Mouse (Mus musculus) forebrain, embryonic 13.5 days (tissue): Measurements from ENCODE around the gene Bbc3. TPM values are rescaled to one million over a fixed set of nuclear protein-coding genes. Genes with fewer than 3 reads are reported as not detected.
"Not testable (repeated sequence)": the region's sequence is repeated elsewhere in the genome, so short reads cannot be mapped to it uniquely, and the experiment has no call there.

Experiments
- ATAC-seq: fragments of 200-750 bp; cut with Nextera tagmentation; 2 replicates; pipeline ENCODE4 v1.8.0; 2017
- H3K27ac ChIP-seq: fragments of 300-500 bp; sonication (generic); 2 replicates; pipeline ENCODE4 v1.5.1; 2015; ENCODE audit warnings: inconsistent platforms, mild to moderate bottlenecking, moderate library complexity
- H3K27me3 ChIP-seq: fragments of 300-500 bp; sonication (generic); 2 replicates; pipeline ENCODE4 v1.6.1; 2015; ENCODE audit warnings: mild to moderate bottlenecking, inconsistent platforms
- H3K36me3 ChIP-seq: fragments of 300-500 bp; sonication (generic); 2 replicates; pipeline ENCODE4 v1.6.1; 2015; ENCODE audit warnings: mild to moderate bottlenecking, inconsistent platforms; ENCODE audit not compliant: poor library complexity, severe bottlenecking
- H3K4me1 ChIP-seq: fragments of 300-500 bp; sonication (generic); 2 replicates; pipeline ENCODE4 v1.6.1; 2015; ENCODE audit warnings: inconsistent platforms
- H3K4me2 ChIP-seq: fragments of 300-500 bp; sonication (generic); 2 replicates; pipeline ENCODE4 v1.6.1; 2015; ENCODE audit warnings: inconsistent platforms, mild to moderate bottlenecking, moderate library complexity
- H3K4me3 ChIP-seq: fragments of 300-500 bp; sonication (generic); 2 replicates; pipeline ENCODE4 v1.5.1; 2015; ENCODE audit warnings: mild to moderate bottlenecking, inconsistent platforms
- H3K9ac ChIP-seq: fragments of 300-500 bp; sonication (generic); 2 replicates; pipeline ENCODE4 v1.6.1; 2015; ENCODE audit warnings: mild to moderate bottlenecking, inconsistent platforms
- H3K9me3 ChIP-seq: fragments of 300-500 bp; sonication (generic); replicated peaks from 2 replicates; pipeline ENCODE4 v1.6.1; 2016; ENCODE audit warnings: inconsistent platforms
- WGBS: fragments of 180-500 bp; shearing (Covaris S2); methylation state at CpG from one replicate; pipeline ENCODE4 v1.1.7; 2015; 5-methylcytosine and 5-hydroxymethylcytosine counted together
- polyA plus RNA-seq: library from polyadenylated mRNA; unstranded; fragments of >200 nt; fragmentation: Nextera tagmentation; extraction: Ambion mirVana; gene quantifications from 2 replicates; pipeline ENCODE4 v1.2.1, GENCODE M21; 2015

The Bbc3 gene
- polyA plus RNA-seq, result 10.0 and 12.2 TPM in 2 replicates

DNA sequence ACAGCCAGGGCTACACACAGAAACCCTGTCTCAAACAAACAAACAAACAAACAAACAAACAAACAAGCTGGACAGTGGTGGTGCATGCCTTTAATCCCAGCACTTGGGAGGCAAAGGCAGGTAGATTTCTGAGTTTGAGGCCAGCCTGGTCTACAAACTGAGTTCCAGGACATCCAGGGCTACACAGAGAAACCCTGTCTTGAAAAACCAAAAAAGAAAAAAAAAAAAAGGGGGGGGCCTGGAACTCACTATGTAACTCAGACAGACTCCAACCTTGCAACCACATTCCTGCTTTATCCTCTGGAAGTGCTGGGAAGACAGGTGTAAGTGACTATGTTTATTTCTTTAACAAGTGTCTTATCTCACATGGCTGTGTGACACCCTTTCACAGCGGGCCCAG lies at the start of gene Bbc3:
Bbc3 (plus strand) TSS at position 301 of the 400 bp plus-strand sequence.
- H3K9me3 ChIP-seq, H3K36me3 ChIP-seq, ATAC-seq, H3K27ac ChIP-seq: not testable (repeated sequence)
- peak within 1 kb of the TSS; percentile 71 for H3K9ac ChIP-seq
- peak within 1 kb of the TSS; percentile 70 for H3K4me3 ChIP-seq
- H3K4me1 ChIP-seq, result peaks cover 44% of the 10 kb centered on the region
- WGBS, result 70% methylated on average over 1 of the region's 1 CpGs
- H3K4me2 ChIP-seq, result peak within 1 kb of the TSS; percentile 97
- peaks cover 23% of the 10 kb centered on the region for H3K27me3 ChIP-seq

DNA sequence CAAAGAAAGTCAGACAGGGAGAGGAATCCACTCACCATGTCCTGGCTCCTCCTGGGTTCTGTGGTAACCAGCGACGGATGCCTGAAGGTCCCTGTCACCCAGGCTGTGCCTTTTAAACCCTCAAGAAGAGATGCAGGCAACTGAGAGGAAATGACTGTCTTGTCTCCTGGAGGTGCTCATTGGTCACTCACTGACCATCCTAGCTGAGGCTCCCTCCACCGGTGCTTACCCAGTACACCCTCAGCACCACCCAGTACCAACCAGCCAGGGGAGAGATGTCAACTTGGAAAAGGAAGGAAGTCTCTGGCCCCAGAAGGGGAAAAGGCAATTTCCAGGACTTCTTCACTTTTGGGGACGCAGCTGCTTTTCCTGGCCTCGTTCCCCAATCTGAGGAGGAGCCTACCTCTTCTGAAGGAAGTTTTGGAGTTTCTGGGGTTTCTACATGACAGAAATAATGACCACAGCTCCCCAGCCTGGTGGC lies 49.0 kb upstream of the Bbc3 start, which contains the start of gene C5ar1:
C5ar1 (minus strand) TSS at position 431 of the 481 bp plus-strand sequence.
- Histone ChIP-seq H3K4me1 (no peaks in the 10 kb centered on the region), H3K27me3 (no peaks in the 10 kb centered on the region), H3K27ac (no peak within 1 kb of the TSS), H3K4me2 (no peak within 1 kb of the TSS), H3K9ac (no peak within 1 kb of the TSS), H3K9me3 (0 out of 2 replicates have a peak, but pooled peaks cover 4% of the 10 kb centered on the region), H3K36me3 (no peaks in the 10 kb centered on the region), H3K4me3 (no peak within 1 kb of the TSS)
- WGBS, result 93% methylated on average over 5 of the region's 5 CpGs
- ATAC-seq, result no peak

DNA sequence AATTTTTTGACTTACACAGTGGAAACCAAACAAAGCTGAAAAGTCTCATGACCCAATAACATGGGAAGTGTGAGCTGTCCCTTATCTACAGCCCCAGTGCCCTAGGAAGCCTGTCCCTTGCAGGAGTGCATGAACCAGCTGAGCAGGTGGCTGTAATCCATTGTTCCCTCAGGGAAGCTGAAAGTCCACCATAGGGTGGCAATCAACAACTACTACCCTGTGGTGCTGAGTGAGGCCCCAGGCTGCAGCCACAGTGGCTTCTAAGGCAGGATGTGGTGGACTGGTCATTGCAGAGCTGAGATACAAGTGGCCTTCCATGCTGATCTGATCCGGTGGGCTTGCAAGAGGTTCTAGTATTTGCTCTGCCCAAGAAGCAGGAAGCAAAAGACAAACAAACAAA lies 47.1 kb upstream of the Bbc3 start:
- H3K36me3 ChIP-seq, result no peaks in the 10 kb centered on the region
- no peak overlapping the region for H3K4me3 ChIP-seq
- H3K9ac ChIP-seq, result no peak overlapping the region
- H3K27me3 ChIP-seq, result no peaks in the 10 kb centered on the region
- no peak overlapping the region for H3K4me2 ChIP-seq
- ATAC-seq, result no peak
- no peak overlapping the region for H3K27ac ChIP-seq
- 68% methylated on average over 1 of the region's 1 CpGs for WGBS
- H3K4me1 ChIP-seq, result no peaks in the 10 kb centered on the region
- H3K9me3 ChIP-seq, result peaks cover 19% of the 10 kb centered on the region; the same call in 1 of the 2 replicates

DNA sequence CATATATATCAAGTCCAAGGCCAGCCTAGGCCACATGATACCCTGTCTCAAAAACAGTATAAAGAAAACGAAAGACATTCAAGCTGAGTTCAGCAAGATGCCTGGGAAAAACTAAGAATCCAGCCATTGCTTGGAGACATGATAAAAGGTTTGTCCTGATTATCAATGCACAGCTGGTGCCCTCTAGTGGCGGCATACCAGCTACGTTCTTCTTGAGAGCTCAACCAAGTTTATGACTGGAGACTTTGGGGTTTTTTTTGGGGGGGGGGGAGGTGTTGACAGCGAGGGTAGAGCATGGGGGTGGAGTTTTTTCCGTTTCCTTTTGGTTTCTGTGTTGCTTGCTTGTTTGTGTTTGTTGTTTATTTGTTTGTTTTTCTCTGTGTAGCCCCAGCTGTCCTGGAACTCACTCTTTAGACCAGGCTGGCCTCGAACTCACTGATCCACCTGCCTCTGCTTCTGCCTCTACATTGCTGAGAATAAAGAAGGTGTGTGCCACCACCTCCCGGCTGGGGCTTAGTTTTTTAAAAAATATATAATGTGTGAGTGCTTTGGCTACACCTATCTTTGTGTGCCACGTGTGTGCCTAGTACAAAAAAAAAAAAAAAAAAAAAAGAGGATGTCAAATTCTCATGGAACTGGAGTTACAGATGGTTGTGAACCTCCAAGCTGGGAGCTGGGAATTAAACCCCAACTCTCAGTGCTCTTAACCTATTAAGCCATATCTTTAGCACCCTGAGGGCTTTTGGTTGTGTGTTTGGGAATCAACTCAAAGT lies 45.0 kb upstream of the Bbc3 start:
- WGBS, result 27% methylated on average over 8 of the region's 8 CpGs
- Histone ChIP-seq H3K9ac (no peak overlapping the region), H3K27ac (no peak overlapping the region), H3K4me2 (no peak overlapping the region), H3K27me3 (no peaks in the 10 kb centered on the region), H3K4me1 (no peaks in the 10 kb centered on the region), H3K9me3 (peaks cover 20% of the 10 kb centered on the region; the same call in 1 of the 2 replicates), H3K4me3 (no peak overlapping the region), H3K36me3 (no peaks in the 10 kb centered on the region)
- no peak for ATAC-seq

DNA sequence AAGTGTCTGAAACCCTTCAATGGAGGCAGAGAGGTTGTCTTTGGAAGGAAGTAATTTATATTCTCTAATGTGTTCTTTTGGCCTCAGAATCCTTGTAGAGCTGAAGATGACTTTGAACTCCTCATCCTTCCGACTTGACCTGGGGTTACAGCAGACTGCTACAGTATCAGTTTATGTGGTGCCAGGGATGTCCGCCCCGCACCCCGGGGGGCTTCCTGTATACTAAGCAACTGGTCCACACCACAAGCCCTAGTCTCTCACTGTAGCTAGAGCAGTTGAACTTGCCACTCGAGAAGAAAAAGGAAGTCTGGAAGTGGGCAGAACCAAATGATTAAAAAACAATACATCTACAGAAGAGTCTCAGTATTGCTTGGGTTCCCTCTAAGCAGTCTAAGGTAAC lies 44.4 kb upstream of the Bbc3 start:
- ATAC-seq, result no peak
- H3K9me3 ChIP-seq, result peaks cover 20% of the 10 kb centered on the region; the same call in 1 of the 2 replicates
- WGBS, result 84% methylated on average over 5 of the region's 5 CpGs
- no peaks in the 10 kb centered on the region for H3K36me3 ChIP-seq
- no peak overlapping the region for H3K4me3 ChIP-seq
- no peak overlapping the region for H3K27ac ChIP-seq
- no peaks in the 10 kb centered on the region for H3K4me1 ChIP-seq
- H3K4me2 ChIP-seq, result no peak overlapping the region
- no peaks in the 10 kb centered on the region for H3K27me3 ChIP-seq
- H3K9ac ChIP-seq, result no peak overlapping the region

DNA sequence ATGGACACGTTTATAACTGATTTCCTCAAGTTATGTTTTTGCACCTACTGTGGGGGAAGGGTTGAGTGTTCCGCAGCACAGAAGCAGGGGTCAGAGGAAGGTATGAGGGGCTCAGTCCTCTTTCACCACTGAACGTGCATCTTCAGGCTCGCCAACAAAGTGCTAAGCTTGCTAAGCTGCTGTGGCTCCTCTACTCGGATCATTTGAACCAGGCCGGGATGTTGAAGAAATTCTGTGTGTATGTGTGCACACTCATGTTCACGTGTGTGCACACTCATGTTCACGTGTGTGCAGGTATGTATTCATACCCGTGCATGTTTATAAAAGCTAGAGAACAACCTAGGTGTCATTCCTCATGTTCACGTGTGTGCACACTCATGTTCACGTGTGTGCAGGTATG lies 42.3 kb upstream of the Bbc3 start:
- WGBS, result 90% methylated on average over 11 of the region's 11 CpGs

DNA sequence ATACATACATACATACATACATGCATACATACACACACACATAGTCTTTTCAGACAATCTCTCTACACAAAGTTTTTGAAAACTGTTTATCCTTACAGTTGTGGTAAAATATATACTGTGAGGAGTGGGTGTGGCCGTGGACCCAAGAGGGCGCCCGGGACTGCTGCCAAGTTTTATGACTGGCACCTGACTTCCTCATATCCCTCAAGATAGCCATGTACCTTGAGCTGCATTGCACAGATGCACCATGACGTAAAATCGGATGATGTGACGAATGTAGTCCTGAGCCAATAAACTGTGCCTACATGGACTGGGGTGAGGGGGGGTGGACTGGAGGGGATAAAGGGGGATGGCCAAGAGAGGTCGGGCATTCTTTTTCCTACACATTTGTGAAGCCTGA lies 41.6 kb upstream of the Bbc3 start:
- peaks cover 20% of the 10 kb centered on the region; the same call in 1 of the 2 replicates for H3K9me3 ChIP-seq
- not testable (repeated sequence) for H3K27ac ChIP-seq, H3K27me3 ChIP-seq, H3K9ac ChIP-seq, H3K4me2 ChIP-seq, H3K4me3 ChIP-seq, ATAC-seq, H3K4me1 ChIP-seq, H3K36me3 ChIP-seq
- 94% methylated on average over 7 of the region's 7 CpGs for WGBS

More for the DNA sequence above, 42.3 kb upstream of the Bbc3 start:
- H3K9ac ChIP-seq, result no peak overlapping the region
- H3K27me3 ChIP-seq, result peaks cover 2% of the 10 kb centered on the region; the same call in 1 of the 2 replicates
- H3K27ac ChIP-seq, result no peak overlapping the region
- H3K4me1 ChIP-seq, result no peaks in the 10 kb centered on the region
- H3K4me2 ChIP-seq, result no peak overlapping the region
- no peaks in the 10 kb centered on the region for H3K36me3 ChIP-seq
- H3K4me3 ChIP-seq, result no peak overlapping the region
- no peak for ATAC-seq
- H3K9me3 ChIP-seq, result peaks cover 20% of the 10 kb centered on the region; the same call in 1 of the 2 replicates

DNA sequence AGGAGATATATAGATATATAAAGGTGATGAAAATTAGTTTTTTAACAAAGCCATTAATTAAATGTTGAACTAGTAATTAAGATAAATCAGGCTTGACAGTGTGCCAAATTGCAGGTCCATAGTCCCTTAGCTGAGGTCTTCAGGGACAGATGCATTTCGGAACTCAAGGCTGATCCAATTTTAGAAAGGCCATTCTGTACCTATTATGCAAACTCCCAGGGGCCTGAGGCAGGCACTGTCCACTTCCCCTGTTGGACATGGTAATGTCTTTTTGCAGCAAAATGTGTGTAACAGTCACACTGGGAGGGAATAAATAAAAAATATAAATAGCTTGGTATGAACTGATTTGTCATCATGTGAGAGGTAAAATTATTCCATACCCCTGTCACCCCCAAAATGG lies 37.1 kb upstream of the Bbc3 start:
- peak overlapping the region; percentile 91; the same call in 1 of the 2 replicates for H3K4me2 ChIP-seq
- H3K9me3 ChIP-seq, result peaks cover 1% of the 10 kb centered on the region; the same call in 1 of the 2 replicates
- peaks cover 14% of the 10 kb centered on the region for H3K36me3 ChIP-seq
- no peak for ATAC-seq
- no peak overlapping the region for H3K9ac ChIP-seq
- 83% methylated on average over 1 of the region's 1 CpGs for WGBS
- H3K4me1 ChIP-seq, result peaks cover 23% of the 10 kb centered on the region
- H3K27me3 ChIP-seq, result peaks cover 2% of the 10 kb centered on the region; the same call in 1 of the 2 replicates
- no peak overlapping the region for H3K4me3 ChIP-seq
- H3K27ac ChIP-seq, result no peak overlapping the region

DNA sequence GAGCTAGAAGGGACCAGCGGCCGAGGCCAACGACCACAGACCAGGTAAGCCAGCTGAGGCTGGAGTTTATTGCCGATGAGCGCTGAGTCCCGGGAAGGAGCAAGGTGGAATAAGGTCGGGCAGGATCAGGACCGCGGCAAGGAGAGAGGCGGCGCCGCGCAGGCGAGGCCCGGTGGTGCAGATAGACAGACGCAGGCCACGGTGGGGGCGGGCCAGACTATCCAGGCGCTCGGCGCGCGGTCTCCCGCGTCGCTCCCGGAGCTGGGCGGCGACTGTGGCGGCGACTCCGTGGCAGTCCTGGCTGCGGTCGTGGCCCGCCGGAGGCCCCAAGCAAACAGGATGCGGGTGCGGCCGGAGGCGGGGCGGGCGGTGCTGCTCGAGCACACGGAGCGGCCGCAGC lies 35.5 kb upstream of the Bbc3 start:
- Histone ChIP-seq H3K27me3 (peaks cover 2% of the 10 kb centered on the region; the same call in 1 of the 2 replicates), H3K4me3 (peak overlapping the region; percentile 81), H3K9ac (peak overlapping the region; percentile 87), H3K4me2 (peak overlapping the region; percentile 91), H3K9me3 (no peaks in the 10 kb centered on the region), H3K27ac (peak overlapping the region; percentile 93), H3K36me3 (peaks cover 29% of the 10 kb centered on the region), H3K4me1 (peaks cover 23% of the 10 kb centered on the region)
- WGBS, result 1% methylated on average over 43 of the region's 46 CpGs
- ATAC-seq, result peak; percentile 81

DNA sequence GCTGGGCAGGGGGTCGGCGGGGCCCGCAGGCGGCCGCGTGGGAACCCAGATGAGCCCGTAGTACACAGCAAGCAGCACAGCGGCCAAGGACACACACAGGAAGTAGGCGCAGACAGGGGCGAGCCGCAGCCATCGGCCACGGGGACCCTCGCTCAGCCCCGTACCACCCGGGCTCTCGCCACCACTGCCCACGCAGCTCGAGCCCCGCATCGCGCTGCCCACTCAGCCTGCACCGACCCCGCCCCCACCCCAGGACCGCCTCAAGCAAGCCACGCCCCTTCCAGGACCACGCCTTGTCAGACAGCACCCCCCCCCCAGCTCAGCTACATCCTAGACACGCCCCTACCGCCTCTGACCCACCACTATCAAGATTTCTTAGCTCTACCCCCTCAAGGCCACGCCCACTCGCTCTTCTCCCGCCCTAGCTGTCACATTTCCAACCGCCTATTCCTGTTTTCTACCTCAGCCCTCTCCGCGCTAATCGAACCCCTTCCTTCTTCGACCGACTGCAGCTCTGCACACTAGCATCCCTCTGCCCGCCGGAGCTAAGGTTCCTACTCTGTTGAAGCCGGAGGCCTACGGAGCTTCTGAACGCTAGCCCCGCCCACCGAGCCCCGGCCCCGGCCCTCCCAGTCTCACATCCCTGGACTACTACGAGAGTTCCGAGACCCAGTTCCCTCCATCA lies 35.0 kb upstream of the Bbc3 start, which contains the start of gene Inafm1:
Inafm1 (minus strand) TSS at position 537 of the 685 bp plus-strand sequence.
- Histone ChIP-seq H3K4me2 (peak within 1 kb of the TSS; percentile 91), H3K36me3 (peaks cover 35% of the 10 kb centered on the region), H3K9me3 (no peaks in the 10 kb centered on the region), H3K9ac (peak within 1 kb of the TSS; percentile 87), H3K27ac (peak within 1 kb of the TSS; percentile 93), H3K27me3 (peaks cover 2% of the 10 kb centered on the region; the same call in 1 of the 2 replicates), H3K4me1 (peaks cover 23% of the 10 kb centered on the region), H3K4me3 (peak within 1 kb of the TSS; percentile 81)
- under 1% methylated on average over 36 of the region's 49 CpGs for WGBS
- ATAC-seq, result peak; percentile 84

DNA sequence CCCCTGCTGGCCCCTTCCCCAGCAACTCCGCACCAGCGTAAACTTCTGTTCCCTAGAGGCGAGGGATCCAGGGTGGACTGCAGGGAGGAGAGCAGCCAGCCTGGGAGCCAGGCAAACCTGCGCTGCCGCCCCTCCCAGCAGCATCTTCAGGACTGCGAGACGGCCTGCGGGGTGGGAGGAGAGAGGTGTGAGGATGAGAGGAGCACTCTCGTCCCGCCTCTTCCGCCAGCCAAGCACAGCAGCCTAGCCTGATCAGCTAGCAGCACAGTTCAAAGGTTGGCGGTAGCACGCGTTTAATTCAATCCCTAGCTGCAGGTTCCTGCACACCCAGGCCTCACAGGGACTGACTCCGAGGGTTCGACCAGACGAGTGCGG lies 34.4 kb upstream of the Bbc3 start:
- Histone ChIP-seq H3K4me1 (peaks cover 23% of the 10 kb centered on the region), H3K27ac (peak overlapping the region; percentile 93), H3K9me3 (no peaks in the 10 kb centered on the region), H3K9ac (peak overlapping the region; percentile 63), H3K27me3 (peaks cover 2% of the 10 kb centered on the region; the same call in 1 of the 2 replicates), H3K4me3 (peak overlapping the region; percentile 81), H3K4me2 (peak overlapping the region; percentile 91), H3K36me3 (peaks cover 40% of the 10 kb centered on the region)
- ATAC-seq, result peak; percentile 78
- under 1% methylated on average over 18 of the region's 18 CpGs for WGBS
